Mouse (Mus musculus) ES-E14 (cell line): Measurements from ENCODE around the gene Gm7073. TPM values are rescaled to one million over a fixed set of nuclear protein-coding genes. Genes with fewer than 3 reads are reported as not detected.
A peak's percentile ranks its signal among the peaks of the same experiment; 100 is the strongest.

Source experiments
- DNase-seq: peaks from one replicate; pipeline ENCODE4 v3.0.0-alpha.2; 2013; ENCODE audit warnings: low read depth, low spot score
- H3K27ac ChIP-seq: 2 replicates; pipeline ENCODE4 v1.5.1; 2012; ENCODE audit warnings: low read depth, mild to moderate bottlenecking, low read length, moderate library complexity, mixed read lengths; ENCODE audit not compliant: poor library complexity, insufficient read depth, severe bottlenecking
- H3K36me3 ChIP-seq: 2 replicates; pipeline ENCODE4 v1.6.1; 2012; ENCODE audit warnings: mild to moderate bottlenecking, low read length, moderate library complexity, mixed read lengths; ENCODE audit not compliant: control insufficient read depth, poor library complexity, insufficient read depth, severe bottlenecking
- H3K4me1 ChIP-seq, 2 experiments: fragments of 150-350 bp in 1 of 2; sonication (generic) in 1 of 2; 2 replicates each; pipeline ENCODE4 v1.6.1; 2012; ENCODE audit warnings: low read length in 2 of 2, mild to moderate bottlenecking in 1 of 2, mixed read lengths in 1 of 2; ENCODE audit not compliant: control insufficient read depth in 2 of 2, insufficient read depth in 2 of 2, poor library complexity in 1 of 2
- H3K4me3 ChIP-seq, 2 experiments: fragments of 150-350 bp in 1 of 2; sonication (generic) in 1 of 2; 2 replicates each; pipeline ENCODE4 v1.5.1; 2012; ENCODE audit warnings: low read length in 2 of 2, low read depth in 1 of 2, mild to moderate bottlenecking in 1 of 2, mixed read lengths in 1 of 2; ENCODE audit not compliant: insufficient read depth in 1 of 2, poor library complexity in 1 of 2, severe bottlenecking in 1 of 2
- H3K9ac ChIP-seq: 2 replicates; pipeline ENCODE4 v1.6.1; 2012; ENCODE audit warnings: low read depth, mild to moderate bottlenecking, low read length, mixed read lengths; ENCODE audit not compliant: poor library complexity, insufficient read depth, severe bottlenecking
- H3K9me3 ChIP-seq: fragments of 150-350 bp; sonication (generic); 2 replicates; pipeline ENCODE4 v1.6.1; 2012; ENCODE audit warnings: low read depth, mild to moderate bottlenecking, low read length; ENCODE audit not compliant: control insufficient read depth, insufficient read depth
- CHD2 ChIP-seq: IDR thresholded peaks from 2 replicates; pipeline ENCODE4 v1.6.1; 2014; ENCODE audit warnings: mild to moderate bottlenecking, low read depth, low read length, inconsistent platforms
- HCFC1 ChIP-seq: IDR thresholded peaks from 2 replicates; pipeline ENCODE4 v1.6.1; 2012; ENCODE audit warnings: low read length, inconsistent platforms, borderline replicate concordance; ENCODE audit not compliant: insufficient read depth
- MAFK ChIP-seq: IDR thresholded peaks from 2 replicates; pipeline ENCODE4 v1.6.1; 2014; ENCODE audit warnings: mild to moderate bottlenecking, low read depth, low read length, inconsistent platforms; ENCODE audit not compliant: insufficient read depth
- ZC3H11A ChIP-seq: IDR thresholded peaks from 2 replicates; pipeline ENCODE4 v1.6.1; 2012; ENCODE audit warnings: low read depth, mild to moderate bottlenecking, inconsistent platforms, low read length, borderline replicate concordance
- ZNF384 ChIP-seq: IDR thresholded peaks from 2 replicates; pipeline ENCODE4 v1.6.1; 2012; ENCODE audit warnings: low read depth, low read length, inconsistent platforms
- in situ Hi-C, 2 experiments: fragments of 600-800 bp; cut with MboI; formaldehyde crosslinking; loops; one replicate each; pipeline ENCODE4 v1.15.1; 2025; ENCODE audit warnings: low sequenced_read_pairs in 2 of 2, inconsistent platforms in 1 of 2; ENCODE audit not compliant: unreplicated experiment in 2 of 2
- total RNA-seq: library from RNA; depleted of rRNA; stranded (reverse); fragments of 300-350 nt; gene quantifications from 2 replicates; pipeline ENCODE4 v1.2.3, GENCODE M21; 2012

Gm7073 gene
- total RNA-seq, 1 experiment, result not detected

DNA sequence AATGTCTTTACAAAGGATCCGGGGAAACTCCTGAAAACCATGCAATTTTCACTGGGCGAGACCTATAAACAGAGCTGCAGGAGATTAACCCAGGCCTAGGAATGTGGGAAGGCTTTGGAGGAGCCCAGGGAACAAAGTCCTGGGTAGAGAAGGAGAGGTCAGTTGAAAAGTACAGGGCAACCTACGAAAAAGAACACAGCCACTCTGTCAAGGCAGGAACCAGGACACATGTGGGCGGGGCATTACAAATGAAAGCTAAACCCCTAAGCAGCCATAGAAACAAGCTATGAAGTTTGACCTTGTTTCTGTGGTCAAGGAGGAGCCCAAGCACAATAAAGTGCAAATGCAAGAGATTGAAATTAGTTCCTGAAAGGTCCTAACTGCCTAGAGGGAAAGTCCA, 133.4 kb downstream of the Gm7073 start:
- H3K9ac ChIP-seq, result no peak overlapping the region
- H3K36me3 ChIP-seq, result no peaks in the 10 kb centered on the region
- no peaks in the 10 kb centered on the region for H3K4me1 ChIP-seq
- in situ Hi-C loops, result no loop called here
- H3K27ac ChIP-seq, result no peak overlapping the region
- no peak for DNase-seq
- H3K9me3 ChIP-seq, result no peaks in the 10 kb centered on the region
- TF ChIP-seq ZC3H11A, result no peak
- no peak for TF ChIP-seq CHD2
- no peak for TF ChIP-seq ZNF384
- no peak for TF ChIP-seq HCFC1
- no peak for TF ChIP-seq MAFK
- no peak overlapping the region for H3K4me3 ChIP-seq

DNA sequence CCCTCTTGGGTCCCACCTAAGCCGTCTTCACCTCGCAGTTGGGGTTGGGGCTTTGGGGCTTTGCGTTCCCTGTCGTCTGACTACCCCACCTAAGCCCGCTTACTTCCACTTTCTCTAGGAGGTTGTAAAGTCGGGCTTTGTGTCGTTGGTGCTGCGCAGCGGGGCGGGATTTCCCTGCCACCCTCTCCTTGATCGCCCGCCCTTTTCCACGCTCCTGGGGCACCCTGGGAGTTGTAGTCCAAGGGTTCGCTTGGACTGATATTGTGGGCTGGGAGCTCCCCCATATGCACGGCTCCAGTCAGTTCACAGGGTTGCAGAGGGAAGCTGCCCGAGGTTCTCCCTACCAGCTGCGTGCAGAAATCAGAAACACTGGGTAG, 134.4 kb downstream of the Gm7073 start:
- peak overlapping the region; percentile 90 to 98 for H3K4me3 ChIP-seq
- H3K9me3 ChIP-seq, result no peaks in the 10 kb centered on the region
- peak overlapping the region; percentile 63; the same call in 1 of the 2 replicates for H3K27ac ChIP-seq
- H3K9ac ChIP-seq, result peak overlapping the region; percentile 94
- H3K36me3 ChIP-seq, result no peaks in the 10 kb centered on the region
- no peaks in the 10 kb centered on the region for H3K4me1 ChIP-seq
- DNase-seq, result peak; percentile 59
- in situ Hi-C loops, result no loop called here
- no peak for TF ChIP-seq ZNF384
- TF ChIP-seq MAFK, result no peak
- peak; percentile 90 for TF ChIP-seq HCFC1

DNA sequence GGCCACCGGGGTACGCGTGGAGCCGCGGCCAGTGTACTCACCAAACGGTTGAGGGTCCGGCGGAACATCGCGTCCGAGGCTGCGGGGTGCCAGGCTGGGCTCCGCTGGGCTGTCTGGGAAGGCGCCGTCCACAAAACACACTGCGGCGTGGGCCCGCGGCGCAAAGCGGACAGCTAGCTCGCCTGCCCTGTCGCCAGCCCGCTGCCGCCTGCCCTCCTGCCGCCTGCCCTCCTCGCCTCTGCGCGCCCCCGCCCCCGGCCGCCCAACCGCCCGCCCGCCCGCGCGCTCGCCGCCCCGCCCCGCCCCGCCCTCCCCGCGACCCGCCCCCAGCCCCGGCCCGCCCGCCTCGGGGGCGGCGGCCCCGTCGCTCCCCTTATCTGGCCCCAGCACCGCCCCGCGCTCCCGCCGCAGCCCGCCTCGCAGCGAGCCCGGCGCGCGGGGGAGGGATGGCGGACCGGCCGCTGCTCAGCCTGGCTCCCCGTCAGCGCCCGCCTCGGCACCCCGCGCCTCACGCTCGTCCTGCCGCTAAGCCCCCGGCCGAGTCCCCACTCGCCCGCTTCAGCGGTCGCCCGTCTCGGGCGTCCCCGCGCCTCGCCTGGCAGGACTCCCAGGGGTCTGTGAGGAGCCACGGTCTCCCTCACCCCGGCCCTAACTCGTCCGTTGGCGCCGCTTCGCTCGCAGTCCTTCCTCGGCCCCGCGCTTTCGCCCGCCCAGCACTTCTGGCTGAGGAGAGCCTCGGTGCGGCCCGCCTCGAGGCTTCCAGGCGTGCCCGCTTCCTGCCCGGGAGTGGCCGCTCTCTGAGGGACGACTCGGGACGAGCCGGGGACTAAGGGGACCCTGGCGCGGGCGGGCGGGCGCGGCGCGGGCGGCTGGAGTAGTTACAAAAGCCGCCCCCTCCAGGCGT, 135.0 kb downstream of the Gm7073 start:
- peak overlapping the region; percentile 63; the same call in 1 of the 2 replicates for H3K27ac ChIP-seq
- H3K36me3 ChIP-seq, result no peaks in the 10 kb centered on the region
- peak overlapping the region; percentile 90 to 98 for H3K4me3 ChIP-seq
- TF ChIP-seq MAFK (no peak), HCFC1 (no peak)
- DNase-seq, result no peak
- in situ Hi-C loops, result no loop called here
- peak overlapping the region; percentile 94 for H3K9ac ChIP-seq
- no peaks in the 10 kb centered on the region for H3K4me1 ChIP-seq
- no peaks in the 10 kb centered on the region for H3K9me3 ChIP-seq

DNA sequence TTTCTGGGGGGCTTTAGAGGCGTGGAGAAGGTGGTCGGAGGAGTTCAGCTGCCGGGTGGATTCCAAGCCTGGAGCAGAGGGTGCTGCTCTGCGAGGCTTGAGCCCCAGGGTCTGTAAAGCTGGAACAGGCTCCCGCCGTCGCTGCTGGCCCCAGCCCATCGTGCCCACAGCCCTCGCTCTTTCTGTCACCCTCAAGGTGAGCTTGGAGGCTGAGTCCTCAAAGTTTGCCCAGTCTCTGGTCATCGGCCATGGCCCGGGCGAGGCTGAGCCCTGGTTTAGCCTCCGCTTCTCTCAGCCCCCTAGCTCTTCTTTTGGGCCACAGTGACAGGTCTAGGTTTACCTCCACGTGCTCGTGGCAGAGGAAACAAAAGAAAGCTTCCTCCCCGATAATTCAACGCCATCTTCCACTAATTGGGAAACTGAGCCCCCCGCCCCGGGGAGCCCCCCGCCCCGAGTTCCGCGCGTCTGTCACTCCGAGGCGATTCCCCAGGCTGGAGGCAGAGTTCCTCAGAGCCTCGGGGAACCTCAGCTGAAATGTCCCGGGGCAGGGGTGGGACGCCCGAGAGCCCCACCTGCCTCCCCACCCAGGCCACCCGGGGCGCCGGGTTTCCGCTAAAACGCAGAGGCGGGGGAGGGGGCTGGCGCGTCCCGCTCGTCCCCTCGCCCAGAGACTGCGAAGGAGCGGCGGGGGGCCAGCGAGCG, 135.8 kb downstream of the Gm7073 start:
- Histone ChIP-seq H3K27ac (no peak overlapping the region), H3K4me3 (peak overlapping the region; percentile 78 to 98), H3K9ac (peak overlapping the region; percentile 94), H3K36me3 (no peaks in the 10 kb centered on the region), H3K9me3 (no peaks in the 10 kb centered on the region), H3K4me1 (no peaks in the 10 kb centered on the region)
- in situ Hi-C loops, result no loop called here
- TF ChIP-seq ZC3H11A (no peak), HCFC1 (no peak), CHD2 (no peak), MAFK (no peak), ZNF384 (no peak)
- no peak for DNase-seq

DNA sequence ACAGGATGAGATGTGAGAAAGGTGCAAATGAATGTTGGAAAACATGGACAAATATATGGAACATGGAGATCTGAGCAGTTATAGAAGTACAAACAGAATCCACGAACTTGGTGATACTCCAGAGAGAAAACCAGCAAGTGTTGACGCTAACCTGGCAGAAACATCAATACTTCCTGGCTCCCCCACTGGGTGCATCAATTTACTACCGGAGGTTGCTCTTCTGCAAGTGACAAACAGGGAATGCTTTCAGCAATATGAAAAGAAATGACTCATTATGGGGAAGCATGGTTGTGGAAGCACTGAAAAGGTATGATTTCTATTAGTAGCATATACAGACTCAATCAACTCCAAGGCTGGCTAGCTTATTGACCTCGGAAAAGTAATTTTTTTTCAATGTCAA, 144.8 kb downstream of the Gm7073 start:
- H3K4me3 ChIP-seq, result no peak overlapping the region
- no peak overlapping the region for H3K9ac ChIP-seq
- H3K4me1 ChIP-seq, result no peaks in the 10 kb centered on the region
- TF ChIP-seq CHD2 (no peak), MAFK (no peak)
- in situ Hi-C loops, result no loop called here
- DNase-seq, result no peak
- H3K36me3 ChIP-seq, result no peaks in the 10 kb centered on the region
- H3K9me3 ChIP-seq, result no peaks in the 10 kb centered on the region
- H3K27ac ChIP-seq, result no peak overlapping the region
